Comparison of ENCODE assay signal across 8 mouse cellular contexts in genomic region chr3:36612687-36613086, GRCm38 (mm10). TPM values are rescaled to one million over a fixed set of nuclear protein-coding genes. Genes with fewer than 3 reads are reported as not detected.
DNase-seq lines count a peak whose midpoint lies in the region; ATAC-seq and TF ChIP-seq lines count a peak whose summit lies in the region.

No protein-coding gene starts in this region.

- ATAC-seq in hindbrain, embryonic 13.5 days (ENCODE audit: low FRiP score): peak; percentile 68
- no peak for ATAC-seq in inflammation-experienced regulatory T-cells, adult 6 months
- no peak for ATAC-seq in megakaryocyte progenitor cell, adult 5-6 weeks (replicated peaks; ENCODE audit: poor library complexity)
- ATAC-seq in activated CD4-positive, CD25-positive, alpha-beta regulatory T cell, adult 4 months: no peak

- no peaks in the 10 kb centered on the region for H3K27me3 ChIP-seq in hindbrain, embryonic 13.5 days
- H3K27me3 ChIP-seq in midbrain, embryonic 10.5 days (ENCODE audit: low read depth, poor library complexity, severe bottlenecking): peaks cover 6% of the 10 kb centered on the region

- peak overlapping the region; percentile 60 for H3K4me2 ChIP-seq in hindbrain, embryonic 13.5 days

- peak overlapping the region; percentile 82 for H3K9ac ChIP-seq in hindbrain, embryonic 13.5 days

- TF ChIP-seq POLR2A in cortical plate, adult 2 months (IDR thresholded peaks at IDR 0.05; ENCODE audit: extremely low read depth, insufficient read depth, low read length): no peak

- peak overlapping the region; percentile 68 for H3K4me3 ChIP-seq in cortical plate, adult 2 months (ENCODE audit: insufficient read depth, low read length)
- peak overlapping the region; percentile 61 for H3K4me3 ChIP-seq in hindbrain, embryonic 13.5 days
- peak overlapping the region; percentile 79 for H3K4me3 ChIP-seq in midbrain, embryonic 10.5 days

- no peak for TF ChIP-seq CTCF in cortical plate, adult 2 months (IDR thresholded peaks at IDR 0.05; ENCODE audit: extremely low read depth, insufficient read depth, low read length)

- DNase-seq in kidney, postnatal 10 days: peak; percentile 6
- no peak for DNase-seq in kidney, adult 11 months
- DNase-seq in midbrain, embryonic 10.5 days (ENCODE audit: low spot score): no peak

- no peaks in the 10 kb centered on the region for H3K4me1 ChIP-seq in cortical plate, adult 2 months (ENCODE audit: control insufficient read depth, insufficient read depth, low read length)
- peaks cover 11% of the 10 kb centered on the region for H3K4me1 ChIP-seq in hindbrain, embryonic 13.5 days (replicated peaks)
- H3K4me1 ChIP-seq in midbrain, embryonic 10.5 days: peaks cover 15% of the 10 kb centered on the region

- peaks cover 6% of the 10 kb centered on the region for H3K36me3 ChIP-seq in hindbrain, embryonic 13.5 days
- H3K36me3 ChIP-seq in midbrain, embryonic 10.5 days: no peaks in the 10 kb centered on the region; the same call in 1 of the 2 replicates

- peak overlapping the region; percentile 66; the same call in 1 of the 2 replicates for H3K27ac ChIP-seq in cortical plate, adult 2 months (ENCODE audit: insufficient read depth, low read length)
- H3K27ac ChIP-seq in hindbrain, embryonic 13.5 days: peak overlapping the region; percentile 82
- H3K27ac ChIP-seq in midbrain, embryonic 10.5 days (replicated peaks): peak overlapping the region; percentile 88

- WGBS in hindbrain, embryonic 13.5 days: 5% methylated on average over 6 of the region's 6 CpGs
- 4% methylated on average over 6 of the region's 6 CpGs for WGBS in midbrain, embryonic 10.5 days

- no peaks in the 10 kb centered on the region for H3K9me3 ChIP-seq in hindbrain, embryonic 13.5 days
- H3K9me3 ChIP-seq in midbrain, embryonic 10.5 days (replicated peaks): no peaks in the 10 kb centered on the region

RNA-seq across cellular contexts. Expression of gene Bbs7, which starts 0.6 kb away (rescaled TPM):
- 16.4 and 16.8 TPM in 2 replicates for polyA plus RNA-seq in cortical plate, adult 2 months (2012; rRNA removed)
- polyA plus RNA-seq in hindbrain, embryonic 13.5 days (2015; fragmentation: Nextera tagmentation; extraction: Ambion mirVana): 21.7 and 22.8 TPM in 2 replicates
- polyA plus RNA-seq in midbrain, embryonic 10.5 days (2016; fragmentation: Nextera tagmentation; extraction: Ambion mirVana): 20.6 and 22.1 TPM in 2 replicates
- polyA plus RNA-seq in inflammation-experienced regulatory T-cells, adult 6 months (2017; shearing (Covaris generic)): 1 to 10 TPM in 1 of 3 experiments, under 1 TPM in 1, not detected in 1; 0.39 to 1.0 TPM
- 2.1 and 3.0 TPM in 2 replicates for total RNA-seq in megakaryocyte progenitor cell, adult 5-6 weeks (2015)
- 3.0 and 9.4 TPM in 2 replicates for total RNA-seq in megakaryocyte progenitor cell, adult 5-6 weeks (2017)
- under 1 TPM in 1 of 2 experiments, not detected in 1; 0.17 TPM for polyA plus RNA-seq in activated CD4-positive, CD25-positive, alpha-beta regulatory T cell, adult 4 months (2017; shearing (Covaris generic))

RNA-seq across cellular contexts. Expression of gene Ccna2, which starts 40.7 kb away (rescaled TPM):
- 3.3 and 4.0 TPM in 2 replicates for polyA plus RNA-seq in cortical plate, adult 2 months (2012; rRNA removed)
- polyA plus RNA-seq in hindbrain, embryonic 13.5 days (2015; fragmentation: Nextera tagmentation; extraction: Ambion mirVana): 44.0 TPM in 2 replicates
- polyA plus RNA-seq in midbrain, embryonic 10.5 days (2016; fragmentation: Nextera tagmentation; extraction: Ambion mirVana): 255 and 262 TPM in 2 replicates
- 10 to 100 TPM in 1 of 3 experiments, 1 to 10 TPM in 2; 2.7 to 42.2 (median 4.1) TPM for polyA plus RNA-seq in inflammation-experienced regulatory T-cells, adult 6 months (2017; shearing (Covaris generic))
- 225 and 227 TPM in 2 replicates for total RNA-seq in megakaryocyte progenitor cell, adult 5-6 weeks (2015)
- 186 and 200 TPM in 2 replicates for total RNA-seq in megakaryocyte progenitor cell, adult 5-6 weeks (2017)
- polyA plus RNA-seq in activated CD4-positive, CD25-positive, alpha-beta regulatory T cell, adult 4 months (2017; shearing (Covaris generic)): 10 to 100 TPM; 14.7 to 15.1 TPM
